Mouse (Mus musculus) spleen, adult 2 months (tissue): ENCODE measurements around the gene Radil.

Source experiments
- CTCF ChIP-seq: fragments of 200-500 bp; IDR thresholded peaks from 2 replicates; pipeline ENCODE4 v1.5.1; 2011; ENCODE audit warnings: mild to moderate bottlenecking, inconsistent platforms; ENCODE audit not compliant: insufficient read depth, insufficient read length, insufficient replicate concordance; ENCODE audit errors: extremely low read depth
- POLR2A ChIP-seq: fragments of 200-500 bp; IDR thresholded peaks from 2 replicates; pipeline ENCODE4 v1.6.1; 2011; ENCODE audit warnings: low read depth, low read length, inconsistent platforms

DNA sequence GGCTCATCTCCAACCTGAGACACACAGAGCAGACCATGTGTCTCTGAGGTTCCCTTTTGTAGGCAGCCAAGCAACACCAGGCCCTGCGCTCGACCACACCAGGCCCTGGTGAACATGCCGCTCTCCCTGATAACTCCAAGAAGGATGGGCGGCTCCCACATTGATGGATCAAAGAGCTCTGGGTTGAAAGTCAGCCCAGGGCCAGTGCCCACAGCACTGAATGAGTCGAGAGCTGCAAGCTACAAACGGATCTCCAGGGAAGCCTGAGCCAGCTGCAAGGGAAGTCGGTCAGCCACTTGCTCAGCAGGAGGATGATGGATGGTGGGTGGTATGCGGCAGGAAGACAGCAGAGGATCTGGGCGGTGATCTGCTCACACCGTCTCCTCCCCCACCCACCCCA lies 93.6 kb downstream of the Radil start:
- no peak for TF ChIP-seq POLR2A
- no peak for TF ChIP-seq CTCF
